Mouse (Mus musculus): ENCODE data around the gene Grb10.

The Grb10 gene

DNA sequence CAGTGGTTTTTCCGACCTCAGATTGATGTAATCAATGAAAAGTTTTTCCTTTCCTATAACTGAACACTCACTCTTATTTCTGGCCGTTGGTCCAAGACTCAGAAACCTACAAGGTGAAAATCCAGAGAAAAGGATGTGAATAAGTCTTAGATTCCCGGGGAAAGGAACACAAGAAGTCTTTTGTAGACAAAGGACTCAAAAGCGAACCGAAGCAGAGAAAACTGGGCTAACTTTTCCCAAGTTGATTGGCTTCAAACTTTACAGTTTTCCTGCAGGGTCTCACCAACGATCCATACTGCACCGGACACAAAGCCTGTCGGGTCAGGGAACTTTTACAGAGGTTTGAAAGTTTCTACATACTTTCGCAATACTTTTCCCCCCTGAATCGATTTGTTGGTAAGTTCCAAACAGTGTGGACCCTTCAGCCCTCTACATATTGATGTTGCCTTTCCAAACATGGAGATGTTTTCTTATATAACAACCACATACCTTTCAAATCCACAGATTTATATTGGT is at the start of gene Grb10:
Gene Grb10, minus strand, starts transcription at position 214 of the 516 bp plus-strand sequence.
- in situ Hi-C loops (cut with MboI): no loop called here

DNA sequence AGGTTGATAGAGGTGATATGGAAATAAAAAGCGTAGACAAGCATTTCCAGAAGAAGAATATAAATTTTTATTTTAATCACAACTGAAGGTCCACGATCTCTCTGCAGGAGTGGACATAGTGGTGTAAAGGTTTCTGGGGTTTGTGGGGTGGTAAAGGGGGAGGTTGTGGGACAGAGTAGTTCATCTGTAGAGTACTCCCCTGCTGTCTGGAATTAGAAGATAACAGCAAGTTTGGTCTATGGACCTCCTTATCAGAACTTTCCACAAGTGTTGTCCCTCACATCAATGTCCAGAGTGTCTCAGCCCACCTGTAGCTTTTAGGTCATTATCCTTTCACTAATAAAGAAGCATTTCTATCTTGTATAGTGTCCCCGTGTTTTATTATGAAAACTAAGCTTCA is 43.2 kb upstream of the Grb10 start:
- in situ Hi-C loops (cut with MboI): no loop called here

DNA sequence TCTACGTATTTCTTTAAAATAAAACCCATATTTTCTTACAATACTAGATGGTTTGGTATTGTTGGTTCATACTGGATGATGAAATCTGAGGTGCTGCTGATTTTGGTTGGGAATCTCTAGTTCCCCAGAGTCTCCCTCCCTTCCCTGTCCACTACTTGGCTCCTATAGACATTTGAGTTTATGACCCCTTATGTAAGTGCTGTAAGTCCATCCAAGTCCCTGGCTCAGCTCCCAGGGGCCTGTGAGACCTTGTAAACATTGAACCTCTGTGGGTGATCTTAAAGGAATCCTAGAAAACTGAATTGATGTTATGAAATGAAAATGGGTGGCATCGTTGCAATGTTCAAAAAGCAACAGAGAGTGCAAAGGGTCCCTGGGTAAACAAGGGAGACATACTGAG is 40.7 kb upstream of the Grb10 start:
- in situ Hi-C loops (cut with MboI): no loop called here

DNA sequence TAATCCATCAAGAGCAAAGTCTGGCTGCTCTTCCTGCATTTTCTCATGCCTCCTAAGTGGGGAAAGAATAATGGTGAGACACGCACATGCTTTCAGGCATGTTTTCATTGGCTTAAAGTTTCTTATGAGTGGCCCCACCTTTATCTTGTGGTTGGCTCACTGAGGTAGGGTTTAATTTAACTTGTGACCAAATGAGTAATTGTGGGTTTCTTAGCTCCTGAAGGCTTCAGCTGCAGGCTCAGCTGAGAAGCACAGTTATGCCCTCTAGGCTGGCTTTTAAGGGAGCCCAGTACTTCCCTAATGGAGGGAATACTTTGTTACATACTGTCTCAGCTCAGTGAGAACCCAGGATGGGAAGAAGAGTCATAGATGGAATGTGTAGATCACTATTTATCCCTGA is 37.0 kb upstream of the Grb10 start:
- in situ Hi-C loops (cut with MboI): no loop called here

DNA sequence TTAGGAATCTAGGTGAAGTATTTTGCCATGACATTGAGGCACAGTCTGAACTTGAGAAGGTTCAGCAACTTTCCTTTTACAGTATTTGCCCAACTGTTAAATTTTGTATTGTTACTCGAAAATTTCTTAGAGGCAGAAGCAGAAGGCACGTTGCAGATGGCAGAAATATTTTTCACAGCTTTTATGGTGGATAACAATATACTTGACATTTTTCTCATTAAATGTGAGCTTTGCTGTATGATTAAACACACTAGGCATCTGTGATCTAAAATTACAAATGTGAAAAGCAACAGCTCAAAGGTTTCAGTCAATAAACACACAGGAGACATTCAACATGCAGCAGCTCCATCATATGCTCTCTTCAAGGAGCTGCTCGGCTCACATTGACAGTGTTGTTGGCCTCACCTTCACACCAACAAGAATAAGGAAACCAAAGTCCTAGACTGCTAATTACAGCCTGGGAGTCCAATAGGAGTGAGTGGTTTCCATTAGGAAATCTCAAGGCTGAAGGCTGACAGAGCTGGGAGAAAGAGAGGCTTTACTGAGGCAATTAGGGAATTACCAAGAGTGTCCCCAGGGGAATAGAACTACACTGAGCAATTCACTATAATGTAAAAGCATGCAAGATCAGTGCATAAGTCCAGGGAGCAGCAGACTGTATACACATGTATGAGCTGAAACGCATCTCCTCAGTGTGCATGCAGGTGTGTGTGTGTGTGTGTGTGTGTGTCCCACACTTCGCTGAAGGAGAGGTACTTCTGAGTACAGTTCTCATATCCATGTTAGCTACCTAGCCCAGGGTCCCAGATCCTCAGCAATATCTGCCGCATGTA is 35.1 kb upstream of the Grb10 start:
- in situ Hi-C loops (cut with MboI): no loop called here

DNA sequence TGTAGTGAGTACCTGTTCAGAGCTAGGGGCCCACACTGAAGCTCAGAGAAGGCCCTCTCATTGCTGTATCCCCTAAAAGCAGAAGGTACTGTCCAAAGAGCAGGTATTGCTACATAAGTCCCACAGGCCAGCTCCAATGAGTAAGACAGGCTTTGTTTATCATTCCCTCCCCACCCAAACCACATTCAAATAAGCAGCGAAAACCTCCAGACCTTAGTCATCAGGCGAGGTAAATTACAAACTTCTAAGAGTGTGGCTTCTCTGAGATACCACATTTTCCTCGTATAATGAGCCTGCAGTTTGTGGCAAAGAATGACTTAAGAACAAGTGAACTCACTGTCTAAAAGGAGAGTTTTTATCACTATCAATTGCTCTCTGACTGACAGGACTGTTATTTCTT is 33.8 kb upstream of the Grb10 start:
- in situ Hi-C loops (cut with MboI): no loop called here

DNA sequence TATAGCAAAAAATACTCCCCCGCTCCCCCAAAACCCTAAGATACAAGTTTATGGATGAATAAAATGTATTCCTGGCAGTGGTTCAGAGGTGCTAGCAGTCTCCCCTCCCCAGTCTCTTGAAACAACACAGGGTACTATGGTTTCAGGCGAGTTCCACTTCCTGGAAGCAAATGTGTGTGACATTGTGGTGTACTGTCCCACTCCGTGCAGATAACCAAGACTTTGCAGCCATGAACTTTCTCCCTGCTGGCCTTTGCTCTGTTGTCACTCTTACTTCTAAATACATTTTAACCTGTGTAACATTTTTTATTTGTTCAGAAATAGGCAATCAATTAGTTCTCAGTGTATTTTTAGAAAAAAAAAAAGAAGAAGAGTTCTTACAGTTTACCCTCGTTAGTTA is 20.5 kb upstream of the Grb10 start:
- in situ Hi-C loops (cut with MboI): no loop called here

DNA sequence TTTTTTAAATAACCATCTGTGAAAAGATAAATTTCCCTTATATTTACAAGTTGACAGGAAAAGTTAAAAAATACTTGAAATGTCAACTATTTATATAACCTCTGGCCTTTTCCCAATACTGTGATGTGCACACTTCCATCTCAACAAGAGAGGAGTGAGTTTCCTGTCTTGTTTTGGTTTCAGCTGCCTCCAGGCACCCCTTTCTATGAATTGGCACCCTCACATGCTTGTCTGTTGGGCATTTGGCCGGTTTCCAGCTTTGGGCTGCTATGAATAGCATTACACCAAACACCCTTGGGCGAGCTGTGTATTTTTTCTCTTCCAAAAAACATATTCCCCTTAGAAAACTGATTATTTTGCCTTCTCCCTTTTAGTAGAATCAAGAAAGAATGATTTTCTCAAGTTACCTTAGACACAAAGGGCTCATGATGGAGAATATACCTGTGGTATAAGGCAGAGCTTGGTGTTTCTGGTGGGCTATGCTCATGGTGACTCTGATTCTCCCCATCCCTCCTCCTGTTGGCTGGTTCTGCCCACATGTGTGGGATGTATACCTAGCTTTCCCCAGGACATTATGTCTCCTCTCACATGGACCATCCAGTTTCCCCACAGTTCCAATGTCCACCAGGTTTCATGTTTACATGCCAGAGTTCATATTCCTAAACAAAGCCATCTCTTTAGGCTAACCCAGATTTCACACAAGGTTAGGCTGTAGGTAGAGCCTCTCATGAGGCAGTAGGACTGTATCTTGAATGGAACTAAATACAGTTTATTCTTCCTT is 10.3 kb upstream of the Grb10 start:
- in situ Hi-C loops (cut with MboI): no loop called here

DNA sequence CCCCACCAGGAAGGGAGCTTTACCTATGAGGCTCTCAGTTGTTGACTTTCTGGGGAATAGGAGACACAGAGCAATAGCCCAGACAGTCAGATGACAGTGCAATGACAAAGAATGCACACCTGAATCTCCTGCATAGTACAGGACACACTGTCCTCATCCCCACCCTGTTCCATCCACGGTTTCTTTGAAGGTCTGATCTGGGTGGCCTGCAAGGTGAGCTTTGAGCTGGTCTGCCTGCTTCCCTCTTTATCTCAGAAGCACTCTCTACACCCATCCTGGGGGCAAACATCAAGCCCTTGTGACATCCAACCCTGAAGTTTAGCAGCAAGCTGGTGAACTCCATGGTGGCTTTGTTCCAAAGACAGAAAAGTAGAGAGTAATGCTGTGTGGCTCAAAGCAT is 9.7 kb upstream of the Grb10 start:
- in situ Hi-C loops (cut with MboI): no loop called here

DNA sequence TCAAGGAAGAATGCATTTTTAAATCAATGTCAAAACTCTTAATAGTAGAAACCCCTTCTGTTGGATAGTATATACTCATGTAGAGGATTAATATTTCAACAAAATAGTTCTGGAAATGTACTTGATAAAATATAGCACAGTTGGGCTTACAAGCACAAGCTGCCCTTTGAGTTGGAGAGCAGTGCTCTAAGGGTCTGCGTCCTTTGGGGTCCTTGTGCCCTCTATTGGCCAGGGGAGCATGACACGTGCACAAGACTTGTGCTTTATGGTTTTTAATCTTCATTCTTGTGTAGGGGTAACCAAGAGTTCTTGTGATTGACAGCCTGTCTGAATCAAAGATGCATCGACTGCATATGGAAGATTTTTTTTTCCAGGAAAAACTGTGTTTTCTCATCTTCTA is 5.8 kb upstream of the Grb10 start:
- in situ Hi-C loops (cut with MboI): no loop called here

DNA sequence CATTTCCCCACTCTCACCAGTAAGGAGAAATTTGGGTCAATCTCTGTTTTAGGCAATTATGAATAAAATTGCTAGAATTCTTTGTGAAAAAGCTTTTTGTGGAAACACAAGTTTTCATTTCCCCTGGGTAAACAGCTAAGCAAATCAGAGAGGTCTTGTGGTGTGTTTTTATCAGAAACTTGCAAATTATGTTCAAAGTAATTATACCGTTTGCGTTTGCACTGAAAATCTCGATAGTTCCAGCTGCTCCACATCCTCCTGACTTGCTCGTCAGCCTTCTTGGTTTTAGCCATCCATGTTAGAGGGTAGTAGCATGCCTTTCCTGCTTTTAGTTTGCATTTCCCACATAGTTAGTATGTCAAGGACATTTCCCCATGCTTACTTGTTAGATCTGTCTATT is 3.3 kb upstream of the Grb10 start:
- in situ Hi-C loops (cut with MboI): no loop called here

DNA sequence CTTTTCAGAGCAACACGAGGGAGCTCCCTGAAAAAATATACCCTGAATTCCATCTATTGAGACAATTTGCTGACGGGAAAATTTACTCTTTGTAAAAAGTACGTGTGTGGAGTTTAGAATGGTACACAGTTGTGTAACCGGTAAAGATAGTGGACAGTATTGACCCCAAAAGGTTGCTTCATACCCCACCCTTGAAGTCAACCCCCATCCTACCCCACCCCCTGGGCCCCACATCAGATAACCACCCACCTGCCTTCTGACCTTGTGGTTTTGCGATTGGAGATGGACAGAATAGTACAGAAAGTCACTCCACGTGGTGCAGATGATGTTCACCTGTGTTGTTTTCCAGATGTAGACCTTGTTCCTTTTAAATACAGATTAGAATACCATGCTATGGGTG is 2.9 kb upstream of the Grb10 start:
- in situ Hi-C loops (cut with MboI): no loop called here

DNA sequence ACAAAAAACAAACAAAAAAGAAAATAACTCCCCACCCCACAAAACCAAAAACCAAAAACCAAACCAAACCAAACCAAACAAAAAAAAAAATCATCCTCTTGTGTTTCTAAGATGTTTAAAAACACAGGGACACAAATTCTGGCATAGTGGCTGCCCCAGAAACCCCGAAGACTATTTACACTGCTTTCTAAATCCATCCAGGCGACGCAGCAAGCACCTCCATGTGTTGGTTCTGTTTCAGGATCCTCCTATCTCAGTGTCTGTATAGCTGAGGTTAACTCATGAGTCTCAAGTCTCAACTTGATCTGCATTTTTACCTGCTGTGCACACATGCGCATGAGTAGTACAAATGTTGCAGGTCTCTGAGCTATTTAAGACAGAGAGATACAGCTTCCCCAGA is 1.9 kb upstream of the Grb10 start:
- in situ Hi-C loops (cut with MboI): no loop called here

DNA sequence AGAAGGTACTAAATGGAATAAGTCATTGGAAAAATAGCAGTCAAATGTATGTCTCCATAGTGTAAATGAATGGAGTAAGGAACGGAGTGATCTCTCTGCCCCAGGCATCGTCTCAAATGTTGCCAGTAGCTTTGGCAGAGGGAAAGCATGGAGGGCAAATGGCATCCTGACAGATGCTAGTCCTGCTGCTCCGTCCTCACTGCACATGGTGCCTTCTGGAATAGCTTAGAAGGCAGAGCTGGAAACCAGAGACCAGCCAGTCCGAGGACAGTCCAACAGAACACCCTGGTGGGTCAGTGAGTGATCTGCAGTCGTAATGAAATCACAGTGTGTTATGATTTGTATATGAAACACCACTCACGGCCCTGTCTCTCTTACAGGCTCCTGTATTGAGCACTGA is 1.3 kb upstream of the Grb10 start:
- in situ Hi-C loops (cut with MboI): no loop called here

DNA sequence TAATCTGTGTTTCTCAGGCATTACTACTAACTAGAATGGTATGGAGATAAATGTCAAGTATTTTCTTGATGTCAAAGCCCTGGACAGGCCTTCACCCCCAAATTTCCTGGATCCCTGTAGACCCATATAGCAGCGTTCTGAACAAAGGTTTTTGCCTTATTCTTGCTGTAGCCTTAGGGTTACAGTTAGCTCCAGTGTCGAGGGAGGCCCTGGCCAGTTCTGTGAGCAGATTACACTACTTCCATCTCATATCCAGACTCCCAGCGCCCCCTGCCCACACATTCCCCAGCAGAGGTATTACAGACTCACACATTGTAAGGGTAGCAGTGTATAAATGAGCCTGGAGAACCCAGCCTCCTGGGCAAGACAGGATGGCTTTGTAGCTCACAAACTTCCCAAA is 615 bp upstream of the Grb10 start:
- in situ Hi-C loops (cut with MboI): no loop called here

DNA sequence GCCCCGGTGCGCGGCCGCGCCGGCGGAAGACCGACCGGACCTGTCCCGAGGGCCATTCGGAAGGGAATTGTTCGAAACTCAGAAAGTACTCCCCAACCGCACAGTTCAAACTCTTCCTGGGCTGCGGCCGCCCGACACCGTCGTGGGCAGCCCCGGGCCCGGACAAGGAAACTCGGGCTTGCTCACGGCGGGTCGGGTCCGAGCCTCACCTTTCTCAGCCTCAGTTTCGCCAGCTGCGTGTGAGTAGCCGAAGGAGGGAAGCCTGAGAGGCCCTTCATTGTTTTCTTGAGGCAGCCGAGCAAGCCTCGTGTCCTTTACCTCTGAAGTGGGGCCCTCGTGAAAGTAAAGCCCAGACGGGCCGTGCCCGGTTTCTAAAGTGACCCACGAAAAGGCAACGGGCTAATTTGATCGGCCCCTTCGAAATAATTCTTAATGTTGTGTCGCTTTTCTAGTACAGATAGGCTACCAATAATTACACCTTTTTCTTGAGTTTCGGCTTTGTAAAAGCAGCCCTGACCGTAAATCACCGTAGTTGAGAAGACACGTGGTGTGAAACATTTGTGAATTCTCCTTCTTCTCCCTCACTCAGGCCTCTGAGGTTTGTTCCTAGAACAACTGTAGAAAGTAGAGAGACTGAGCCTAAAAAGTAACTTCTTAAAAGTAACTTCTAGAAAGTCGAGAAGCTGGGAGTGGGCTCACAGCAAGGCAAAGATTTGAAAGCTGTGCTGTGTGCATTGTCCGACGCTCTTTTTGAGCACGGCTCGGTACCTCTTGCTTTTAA is 604 bp downstream of the Grb10 start:
- in situ Hi-C loops (cut with MboI): no loop called here

DNA sequence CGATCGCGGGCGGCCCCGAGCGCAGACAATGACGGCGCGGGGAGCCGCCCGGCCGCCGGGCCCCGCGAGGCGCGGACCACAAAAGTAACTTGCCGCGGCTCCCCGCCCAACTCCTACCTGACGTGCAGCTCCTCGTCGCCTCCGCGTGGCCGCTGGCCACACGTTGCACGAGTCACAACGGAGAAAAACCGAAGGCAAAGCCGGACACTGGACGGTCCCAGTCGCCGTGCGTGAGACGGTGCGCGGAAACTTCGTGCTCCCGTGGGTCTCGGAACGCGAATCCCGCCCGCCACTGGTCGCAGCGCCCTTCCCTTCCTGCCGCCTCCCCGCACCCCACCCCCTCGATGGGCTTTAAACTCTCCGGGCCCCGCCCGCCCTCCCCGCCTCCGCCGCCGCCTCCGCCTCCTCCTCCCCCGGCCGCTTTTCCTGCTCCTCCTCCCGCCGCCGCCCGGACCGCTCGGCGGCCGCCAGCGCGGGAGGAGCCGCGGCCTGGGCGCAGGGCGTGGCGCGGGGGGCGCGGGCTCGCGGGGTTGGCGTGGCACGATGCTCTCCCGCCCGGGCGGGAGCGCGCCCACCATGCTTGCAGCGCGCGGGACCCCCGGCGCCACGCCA is 1.3 kb downstream of the Grb10 start:
- in situ Hi-C loops (cut with MboI): no loop called here

DNA sequence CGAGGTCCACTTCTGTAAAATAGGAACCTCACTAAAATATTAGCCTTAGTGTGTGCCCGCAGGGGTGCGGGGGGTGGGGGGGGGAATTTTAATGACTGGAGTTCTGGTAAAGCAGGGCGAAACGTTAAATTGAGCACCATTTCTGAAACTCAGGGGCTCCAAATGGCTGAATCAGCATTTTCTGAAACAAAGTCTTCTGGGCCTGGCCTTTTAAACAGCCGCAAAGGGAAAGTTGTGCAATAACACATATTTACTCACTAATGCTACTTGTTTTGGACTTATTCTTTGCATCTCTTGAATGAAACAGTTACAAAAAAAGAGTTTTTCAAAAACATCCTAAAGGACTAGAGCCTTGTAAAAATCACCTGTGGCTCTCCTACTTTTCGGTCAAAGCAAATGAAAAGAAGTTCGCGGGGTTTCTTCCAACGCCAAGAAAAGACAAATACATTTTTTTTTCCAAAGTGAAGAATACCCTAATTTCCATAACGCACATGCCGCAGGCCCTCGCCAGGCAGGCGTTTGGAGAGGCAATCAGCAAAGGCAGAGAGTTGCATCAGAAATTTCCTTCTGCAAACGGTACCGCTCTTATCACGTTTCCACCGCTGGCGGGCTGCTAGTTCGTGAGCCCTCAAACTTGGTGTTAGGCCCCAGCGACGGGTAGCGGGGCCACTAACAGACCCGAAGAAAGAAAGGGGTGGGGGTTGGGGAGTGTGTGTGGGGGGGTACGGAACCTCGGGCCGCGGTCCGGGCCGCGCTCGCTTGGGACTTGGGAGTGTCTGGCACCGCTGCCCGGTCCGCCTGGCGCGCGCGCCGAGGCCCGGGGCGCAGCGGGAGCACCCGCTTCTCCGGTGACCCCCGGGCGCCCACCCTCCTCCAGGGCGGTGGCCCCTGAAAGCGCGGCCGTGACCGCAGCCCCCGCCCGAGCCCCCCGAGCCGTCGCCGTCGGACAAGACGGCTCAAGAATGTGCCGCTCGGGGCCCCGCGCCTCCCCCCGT is 2.3 kb downstream of the Grb10 start:
- in situ Hi-C loops (cut with MboI): no loop called here

DNA sequence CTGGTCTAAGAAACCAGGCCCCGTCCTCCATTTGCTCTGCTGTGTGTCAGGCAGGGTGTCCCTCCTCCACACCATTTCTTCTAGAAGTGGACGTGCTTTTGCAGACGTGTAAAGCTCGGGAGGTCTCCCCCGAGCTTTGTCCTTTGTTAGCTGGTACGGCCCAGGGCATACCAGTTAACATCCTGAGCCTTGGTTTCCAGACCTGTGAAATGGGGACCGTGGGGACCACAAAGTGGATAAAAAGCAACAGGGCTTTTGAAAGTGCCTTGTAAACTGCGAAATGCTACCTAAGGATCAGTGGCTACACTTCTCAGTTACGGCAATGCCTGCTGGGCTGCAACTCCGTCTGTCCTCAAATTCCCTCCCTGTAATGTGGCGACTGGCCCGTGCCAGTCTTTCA is 3.2 kb downstream of the Grb10 start:
- in situ Hi-C loops (cut with MboI): no loop called here

DNA sequence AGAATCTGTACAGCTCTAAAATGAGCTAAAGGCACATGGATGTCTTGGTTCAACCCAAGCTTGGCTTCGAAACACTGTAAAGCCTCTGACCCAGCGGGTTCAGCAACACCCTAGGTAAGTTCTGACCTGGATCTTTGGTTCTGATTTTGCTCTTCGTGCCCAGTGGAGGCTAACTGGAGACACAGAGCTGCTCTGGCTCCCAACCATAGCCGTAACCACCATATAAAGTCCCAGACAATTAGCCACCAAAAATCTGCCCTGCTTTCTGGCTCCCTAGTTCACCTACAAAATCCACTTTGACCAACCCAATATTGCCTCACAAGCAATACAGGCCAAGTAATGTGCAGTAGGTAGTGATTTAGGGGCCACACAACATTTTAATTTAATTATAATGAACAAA is 3.7 kb downstream of the Grb10 start:
- in situ Hi-C loops (cut with MboI): no loop called here

DNA sequence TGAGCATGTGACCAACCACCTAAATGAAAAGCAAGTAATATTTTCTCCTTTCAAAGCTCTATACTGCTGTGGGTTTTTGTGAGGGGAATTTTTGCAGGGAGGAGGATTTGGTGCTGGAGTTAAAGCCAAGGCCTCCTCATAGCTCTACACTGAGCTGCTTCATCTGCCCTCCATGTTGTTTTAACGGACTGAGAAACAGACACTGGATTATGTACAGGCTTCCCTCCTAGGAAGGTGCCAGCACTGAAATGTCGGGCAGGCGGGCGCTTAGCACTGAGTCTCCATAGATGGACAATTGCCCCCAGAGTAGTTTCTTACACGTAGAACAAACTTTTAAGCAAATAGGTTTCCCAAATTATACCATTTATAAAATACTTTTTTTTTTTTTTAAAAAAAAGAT is 4.1 kb downstream of the Grb10 start:
- in situ Hi-C loops (cut with MboI): no loop called here

Measured in mature B cell (primary cell).